ENCODE assay signal across 8 mouse cellular contexts in the genomic region with DNA sequence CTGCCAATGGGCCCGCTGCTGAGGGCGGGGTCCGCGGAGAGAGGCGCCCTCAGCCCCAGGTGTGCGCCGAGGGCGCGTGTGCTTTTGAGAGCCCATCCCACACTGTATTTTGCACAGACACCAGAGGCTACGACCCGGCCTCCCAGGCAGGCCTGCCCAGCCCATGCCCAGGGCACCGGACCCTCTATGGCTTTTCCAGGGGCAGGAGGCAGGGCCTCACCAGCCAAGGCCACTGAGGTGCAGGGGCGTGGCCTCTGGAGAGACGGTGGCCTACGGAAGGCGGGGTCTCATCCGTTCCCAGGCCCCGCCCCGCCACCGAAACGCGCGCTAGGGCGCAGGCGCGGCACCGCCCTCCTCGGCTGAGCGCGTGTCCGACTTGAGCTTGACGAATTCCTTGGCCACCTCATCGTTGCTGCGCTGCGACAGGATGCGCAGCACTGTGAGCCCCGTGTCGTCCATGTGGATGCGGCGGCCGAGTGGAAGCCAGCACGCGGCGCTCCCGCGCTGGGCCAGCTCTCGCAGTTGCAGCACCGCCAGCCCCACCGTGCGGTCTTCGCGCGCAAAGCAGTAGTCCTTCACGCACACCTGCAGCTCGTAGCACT. TPM values are rescaled to one million over a fixed set of nuclear protein-coding genes. Genes with fewer than 3 reads are reported as not detected.
DNase-seq lines count a peak whose midpoint lies in the region; ATAC-seq and TF ChIP-seq lines count a peak whose summit lies in the region.

No protein-coding gene starts in this region.

- TF ChIP-seq EP300 in MEL (IDR thresholded peaks at IDR 0.05; ENCODE audit: low read depth in 1 of 2, low read length in 2 of 2), result no peak

- H3K4me3 ChIP-seq in MEL (ENCODE audit: control insufficient read depth in 1 of 2, insufficient read depth in 1 of 2, low read depth in 2 of 2, low read length in 2 of 2), result peak overlapping the region; percentile 64 to 88
- H3K4me3 ChIP-seq in hindbrain, embryonic 11.5 days (ENCODE audit: low read depth, low read length), result peak overlapping the region; percentile 44

- no peak overlapping the region; the same call in 1 of the 2 replicates for H3K27ac ChIP-seq in MEL (ENCODE audit: control insufficient read depth, low read depth, low read length)
- H3K27ac ChIP-seq in hindbrain, embryonic 11.5 days (ENCODE audit: low read depth, low read length), result peak overlapping the region; percentile 51; the same call in 1 of the 2 replicates

- H3K4me2 ChIP-seq in hindbrain, embryonic 11.5 days (replicated peaks; ENCODE audit: low read depth, low read length), result peak overlapping the region; percentile 92

- peaks cover 0 to 12% of the 10 kb centered on the region in 2 experiments; a peak in 2 of 4 replicates for H3K36me3 ChIP-seq in MEL (ENCODE audit: control insufficient read depth in 1 of 2, insufficient read depth in 2 of 2, low read length in 2 of 2)
- H3K36me3 ChIP-seq in hindbrain, embryonic 11.5 days (ENCODE audit: control insufficient read depth, insufficient read depth, low read length), result no peaks in the 10 kb centered on the region

- peak in 2 of 3 experiments; percentile 7 to 20; a peak in 2 of 6 replicates for TF ChIP-seq CTCF in MEL (IDR thresholded peaks at IDR 0.05 in 2 of 3, conservative IDR thresholded peaks at IDR 0.05 in 1 of 3; ENCODE audit: control insufficient read depth in 1 of 3, insufficient read depth in 1 of 3, low read depth in 2 of 3, low read length in 3 of 3, poor library complexity in 1 of 3, severe bottlenecking in 1 of 3)

- peak; percentile 79 to 91 for TF ChIP-seq POLR2A in MEL (IDR thresholded peaks at IDR 0.05; ENCODE audit: control insufficient read depth in 1 of 2, insufficient read depth in 1 of 2, low read depth in 1 of 2, low read length in 2 of 2, poor library complexity in 1 of 2)

- no peaks in the 10 kb centered on the region for H3K9me3 ChIP-seq in MEL (replicated peaks; ENCODE audit: insufficient read depth, low read length)
- H3K9me3 ChIP-seq in hindbrain, embryonic 11.5 days (ENCODE audit: control insufficient read depth, low read length), result peaks cover 3% of the 10 kb centered on the region; the same call in 1 of the 2 replicates

- H3K79me2 ChIP-seq in MEL (ENCODE audit: control insufficient read depth, insufficient read depth, low read length, poor library complexity), result no peaks in the 10 kb centered on the region; the same call in 1 of the 2 replicates

- no peak for TF ChIP-seq RAD21 in MEL (IDR thresholded peaks at IDR 0.05; ENCODE audit: low read depth, low read length)

- WGBS in hindbrain, embryonic 11.5 days, result under 1% methylated on average over 55 of the region's 55 CpGs

- peak; percentile 64 for ATAC-seq in frontal cortex, adult (ENCODE audit: low TSS enrichment)
- peak; percentile 89 for ATAC-seq in hindbrain, embryonic 11.5 days (ENCODE audit: low FRiP score)

- no peaks in the 10 kb centered on the region for H3K27me3 ChIP-seq in MEL (ENCODE audit: control insufficient read depth in 1 of 2, insufficient read depth in 2 of 2, low read length in 2 of 2)
- H3K27me3 ChIP-seq in hindbrain, embryonic 11.5 days (ENCODE audit: control insufficient read depth, insufficient read depth, low read length), result peaks cover 24% of the 10 kb centered on the region

- peaks cover 2 to 35% of the 10 kb centered on the region in 2 experiments; a peak in 3 of 4 replicates for H3K4me1 ChIP-seq in MEL (ENCODE audit: control insufficient read depth in 1 of 2, insufficient read depth in 2 of 2, low read length in 2 of 2)
- peaks cover 5% of the 10 kb centered on the region for H3K4me1 ChIP-seq in hindbrain, embryonic 11.5 days (replicated peaks; ENCODE audit: control insufficient read depth, insufficient read depth, low read length)

- peak; percentile 94 for DNase-seq in MEL (ENCODE audit: low read depth, low spot score)
- peak; percentile 90 for DNase-seq in cerebellum, adult 9-10 months
- DNase-seq in hindbrain, embryonic 11.5 days (ENCODE audit: low spot score), result peak; percentile 96
- peak; percentile 89 to 96 for DNase-seq in layer of hippocampus, postnatal 10 days (ENCODE audit: low spot score in 2 of 2)
- DNase-seq in lung, postnatal 10 days, result peak; percentile 95
- DNase-seq in ovary, postnatal 36 days (ENCODE audit: low spot score), result peak; percentile 95
- DNase-seq in thymus, postnatal 25 days, result peak; percentile 96

- peak overlapping the region; percentile 68 for H3K9ac ChIP-seq in MEL (ENCODE audit: control insufficient read depth, low read depth, low read length, poor library complexity, severe bottlenecking)
- H3K9ac ChIP-seq in hindbrain, embryonic 11.5 days (ENCODE audit: low read depth, low read length), result peak overlapping the region; percentile 68

TF ChIP-seq in MEL, 35 proteins besides CTCF, POLR2A, EP300 and RAD21 (continues in another document):
- TF ChIP-seq POLR2AphosphoS5 (IDR thresholded peaks at IDR 0.05; ENCODE audit: borderline replicate concordance, low read depth, low read length) (peak; percentile 64; the same call in 1 of the 2 replicates), JUND (IDR thresholded peaks at IDR 0.05; ENCODE audit: low read depth, low read length) (no peak), GABPA (IDR thresholded peaks at IDR 0.05; ENCODE audit: low read depth, low read length) (no peak), POLR2AphosphoS2 (IDR thresholded peaks at IDR 0.05; ENCODE audit: low read length) (peak; percentile 50; the same call in 1 of the 2 replicates), MAZ (IDR thresholded peaks at IDR 0.05; ENCODE audit: low read depth, low read length) (0 out of 2 replicates have a peak, but pooled peaks have one; percentile 67), TBP (IDR thresholded peaks at IDR 0.05; ENCODE audit: low read depth, low read length) (no peak), SMC3 (IDR thresholded peaks at IDR 0.05; ENCODE audit: low read depth, low read length) (no peak; the same call in none of the 2 replicates), ELF1 (IDR thresholded peaks at IDR 0.05; ENCODE audit: low read depth, low read length) (no peak; the same call in 1 of the 2 replicates), ZMIZ1 (IDR thresholded peaks at IDR 0.05; ENCODE audit: low read depth, low read length) (peak; percentile 23; the same call in 1 of the 2 replicates), ZNF384 (IDR thresholded peaks at IDR 0.05; ENCODE audit: low read depth, low read length) (no peak), TAL1 (IDR thresholded peaks at IDR 0.05; ENCODE audit: low read length) (no peak), UBTF (IDR thresholded peaks at IDR 0.05; ENCODE audit: borderline replicate concordance, insufficient read depth, low read depth, low read length) (no peak), MYC (IDR thresholded peaks at IDR 0.05; ENCODE audit: low read depth, low read length) (peak; percentile 72; the same call in 1 of the 2 replicates), HCFC1 (IDR thresholded peaks at IDR 0.05; ENCODE audit: low read depth, low read length) (0 out of 2 replicates have a peak, but pooled peaks have one; percentile 41), MAX (IDR thresholded peaks at IDR 0.05; ENCODE audit: low read length) (peak; percentile 89), CHD2 (IDR thresholded peaks at IDR 0.05; ENCODE audit: low read length) (no peak), CHD1 (IDR thresholded peaks at IDR 0.05; ENCODE audit: low read depth, low read length) (no peak), USF2 (IDR thresholded peaks at IDR 0.05; ENCODE audit: borderline replicate concordance in 1 of 2, insufficient read depth in 1 of 2, low read depth in 1 of 2, low read length in 2 of 2) (no peak), ZKSCAN1 (IDR thresholded peaks at IDR 0.05; ENCODE audit: low read depth, low read length) (no peak), USF1 (IDR thresholded peaks at IDR 0.05; ENCODE audit: low read depth, low read length) (0 out of 2 replicates have a peak, but pooled peaks have one; percentile 22), MAFK (IDR thresholded peaks at IDR 0.05; ENCODE audit: borderline replicate concordance, low read depth, low read length) (no peak), BHLHE40 (IDR thresholded peaks at IDR 0.05; ENCODE audit: borderline replicate concordance, low read depth, low read length) (no peak), GATA1 (IDR thresholded peaks at IDR 0.05; ENCODE audit: low read depth, low read length) (no peak)

RNA-seq across cellular contexts. Expression of a gene that starts 18.4 kb away (rescaled TPM):
- 37.8 and 50.9 TPM in 2 replicates for total RNA-seq in MEL (2012; rRNA removed)
- 100 to 1,000 TPM in 1 of 2 experiments, 10 to 100 TPM in 1; 59.0 to 102 TPM for polyA plus RNA-seq in MEL (2012; ENCODE audit: insufficient read depth in 1 of 2, insufficient read length in 2 of 2, low read depth in 1 of 2, low replicate concordance in 2 of 2, missing spikeins in 1 of 2)
- 41.3 and 42.5 TPM in 2 replicates for polyA plus RNA-seq in hindbrain, embryonic 11.5 days (2014; fragmentation: Nextera tagmentation; extraction: Ambion mirVana)
- 10 to 100 TPM; 65.8 to 77.0 TPM for total RNA-seq in layer of hippocampus, postnatal 10 days (2021)

RNA-seq across cellular contexts. Expression of a gene that starts 31.7 kb away (rescaled TPM):
- total RNA-seq in MEL (2012; rRNA removed), result 3.8 and 7.6 TPM in 2 replicates
- 1 to 10 TPM in 1 of 2 experiments, not detected in 1; 8.3 TPM for polyA plus RNA-seq in MEL (2012; ENCODE audit: insufficient read depth in 1 of 2, insufficient read length in 2 of 2, low read depth in 1 of 2, low replicate concordance in 2 of 2, missing spikeins in 1 of 2)
- 3.3 and 3.6 TPM in 2 replicates for polyA plus RNA-seq in hindbrain, embryonic 11.5 days (2014; fragmentation: Nextera tagmentation; extraction: Ambion mirVana)
- 1 to 10 TPM; 4.6 to 5.8 TPM for total RNA-seq in layer of hippocampus, postnatal 10 days (2021)

RNA-seq across cellular contexts. Expression of a gene that starts 37.2 kb away (rescaled TPM):
- 219 and 257 TPM in 2 replicates for total RNA-seq in MEL (2012; rRNA removed)
- 100 to 1,000 TPM in 1 of 2 experiments, not detected in 1; 225 TPM for polyA plus RNA-seq in MEL (2012; ENCODE audit: insufficient read depth in 1 of 2, insufficient read length in 2 of 2, low read depth in 1 of 2, low replicate concordance in 2 of 2, missing spikeins in 1 of 2)
- polyA plus RNA-seq in hindbrain, embryonic 11.5 days (2014; fragmentation: Nextera tagmentation; extraction: Ambion mirVana), result 228 TPM in 2 replicates
- total RNA-seq in layer of hippocampus, postnatal 10 days (2021), result 10 to 100 TPM; 75.1 to 81.0 TPM

RNA-seq across cellular contexts. Expression of a gene that starts 42.4 kb away (rescaled TPM):
- total RNA-seq in MEL (2012; rRNA removed), result 0.81 and 0.92 TPM in 2 replicates
- polyA plus RNA-seq in MEL (2012; ENCODE audit: insufficient read depth in 1 of 2, insufficient read length in 2 of 2, low read depth in 1 of 2, low replicate concordance in 2 of 2, missing spikeins in 1 of 2), result 1 to 10 TPM in 1 of 2 experiments, not detected in 1; 3.6 TPM
- 7.3 and 9.1 TPM in 2 replicates for polyA plus RNA-seq in hindbrain, embryonic 11.5 days (2014; fragmentation: Nextera tagmentation; extraction: Ambion mirVana)
- total RNA-seq in layer of hippocampus, postnatal 10 days (2021), result 100 to 1,000 TPM; 242 to 246 TPM

RNA-seq across cellular contexts. Expression of a gene that starts 46.9 kb away (rescaled TPM):
- total RNA-seq in MEL (2012; rRNA removed), result 4.2 and 5.1 TPM in 2 replicates
- polyA plus RNA-seq in MEL (2012; ENCODE audit: insufficient read depth in 1 of 2, insufficient read length in 2 of 2, low read depth in 1 of 2, low replicate concordance in 2 of 2, missing spikeins in 1 of 2), result 10 to 100 TPM in 1 of 2 experiments, not detected in 1; 12.4 TPM
- polyA plus RNA-seq in hindbrain, embryonic 11.5 days (2014; fragmentation: Nextera tagmentation; extraction: Ambion mirVana), result 0.99 and 1.4 TPM in 2 replicates
- 1 to 10 TPM; 7.7 to 7.8 TPM for total RNA-seq in layer of hippocampus, postnatal 10 days (2021)
